Mouse (Mus musculus): Measurements from ENCODE around the gene Gm29427. TPM values are rescaled to one million over a fixed set of nuclear protein-coding genes. Genes with fewer than 3 reads are reported as not detected.

Gm29427 gene
- polyA plus RNA-seq, 1 experiment from 2014 or later = not detected

DNA sequence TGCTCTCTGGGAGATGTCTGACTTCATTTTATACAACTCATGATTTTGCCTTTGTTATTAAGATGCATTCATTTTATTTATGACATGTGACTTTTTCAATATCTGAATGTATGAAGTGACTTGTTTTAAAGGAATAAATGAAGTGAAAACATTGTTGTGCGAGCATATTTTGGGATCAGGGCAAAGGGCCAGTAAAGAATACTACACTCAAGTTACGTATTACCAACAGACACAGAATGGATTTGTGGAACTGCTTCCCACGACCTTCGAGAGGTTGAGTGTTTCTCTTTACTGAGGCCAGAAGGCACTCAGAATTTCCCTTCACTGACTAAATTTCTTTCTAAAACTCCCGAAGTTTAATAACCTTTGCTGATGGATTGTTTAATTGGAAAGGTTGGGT lies 8.6 kb upstream of the Gm29427 start:
- H3K4me3 ChIP-seq (ENCODE audit: low read depth, low read length) = no peak overlapping the region
- WGBS = 93% methylated on average over 5 of the region's 5 CpGs
- H3K9me3 ChIP-seq (replicated peaks; ENCODE audit: control insufficient read depth, low read length, poor library complexity, severe bottlenecking) = no peaks in the 10 kb centered on the region

DNA sequence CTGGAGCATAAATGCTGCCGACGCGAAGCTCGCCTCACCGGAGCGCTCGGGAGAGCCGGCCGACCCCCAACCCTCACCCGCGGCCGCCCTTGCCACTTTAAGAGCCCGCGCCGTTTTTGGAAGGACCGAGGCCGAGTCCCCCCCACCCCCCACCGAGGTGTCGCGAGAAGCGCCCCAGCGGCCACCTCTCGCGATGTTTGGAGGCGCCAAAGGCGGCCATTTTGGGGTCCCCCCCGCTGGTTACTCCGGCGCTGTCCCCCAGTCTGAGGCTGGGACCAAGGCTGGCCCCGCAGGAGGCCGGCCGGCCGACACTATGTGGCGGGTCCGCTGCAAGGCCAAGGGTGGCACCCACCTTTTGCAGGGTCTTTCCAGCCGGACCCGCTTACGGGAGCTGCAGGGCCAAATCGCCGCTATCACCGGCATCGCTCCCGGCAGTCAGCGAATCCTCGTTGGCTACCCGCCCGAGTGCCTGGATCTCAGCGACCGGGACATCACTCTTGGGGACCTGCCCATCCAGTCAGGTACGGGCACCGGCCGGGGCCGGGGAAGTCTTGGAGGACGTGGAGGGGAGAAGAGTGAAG lies 1.8 kb upstream of the Gm29427 start, which contains the start of gene Yod1:
Yod1 (plus strand) TSS at position 37 of the 581 bp plus-strand sequence.
- peak within 1 kb of the TSS; percentile 96 for H3K4me2 ChIP-seq (ENCODE audit: low read length)
- WGBS = 0% methylated on average over 54 of the region's 54 CpGs
- ATAC-seq = peak; percentile 55
- peak within 1 kb of the TSS; percentile 98 for H3K4me3 ChIP-seq (ENCODE audit: low read depth, low read length)
- peak within 1 kb of the TSS; percentile 87 for H3K27ac ChIP-seq (ENCODE audit: low read length)
- no peaks in the 10 kb centered on the region for H3K27me3 ChIP-seq (ENCODE audit: control insufficient read depth, insufficient read depth, low read depth, low read length)
- peak within 1 kb of the TSS; percentile 100 for H3K9ac ChIP-seq (ENCODE audit: low read depth, low read length)
- peaks cover 30% of the 10 kb centered on the region for H3K4me1 ChIP-seq (ENCODE audit: control insufficient read depth, insufficient read depth, low read length)
- peaks cover 3% of the 10 kb centered on the region; the same call in 1 of the 2 replicates for H3K36me3 ChIP-seq (ENCODE audit: control insufficient read depth, insufficient read depth, low read length)
- H3K9me3 ChIP-seq (replicated peaks; ENCODE audit: control insufficient read depth, low read length, poor library complexity, severe bottlenecking) = no peaks in the 10 kb centered on the region

More for the DNA sequence above, 8.6 kb upstream of the Gm29427 start:
- ATAC-seq = no peak
- Histone ChIP-seq H3K4me1 (ENCODE audit: control insufficient read depth, insufficient read depth, low read length) (peaks cover 9% of the 10 kb centered on the region), H3K4me2 (ENCODE audit: low read length) (no peak overlapping the region), H3K27ac (ENCODE audit: low read length) (no peak overlapping the region), H3K27me3 (ENCODE audit: control insufficient read depth, insufficient read depth, low read depth, low read length) (no peaks in the 10 kb centered on the region), H3K36me3 (ENCODE audit: control insufficient read depth, insufficient read depth, low read length) (peaks cover under 1% of the 10 kb centered on the region; the same call in 1 of the 2 replicates), H3K9ac (ENCODE audit: low read depth, low read length) (no peak overlapping the region)

DNA sequence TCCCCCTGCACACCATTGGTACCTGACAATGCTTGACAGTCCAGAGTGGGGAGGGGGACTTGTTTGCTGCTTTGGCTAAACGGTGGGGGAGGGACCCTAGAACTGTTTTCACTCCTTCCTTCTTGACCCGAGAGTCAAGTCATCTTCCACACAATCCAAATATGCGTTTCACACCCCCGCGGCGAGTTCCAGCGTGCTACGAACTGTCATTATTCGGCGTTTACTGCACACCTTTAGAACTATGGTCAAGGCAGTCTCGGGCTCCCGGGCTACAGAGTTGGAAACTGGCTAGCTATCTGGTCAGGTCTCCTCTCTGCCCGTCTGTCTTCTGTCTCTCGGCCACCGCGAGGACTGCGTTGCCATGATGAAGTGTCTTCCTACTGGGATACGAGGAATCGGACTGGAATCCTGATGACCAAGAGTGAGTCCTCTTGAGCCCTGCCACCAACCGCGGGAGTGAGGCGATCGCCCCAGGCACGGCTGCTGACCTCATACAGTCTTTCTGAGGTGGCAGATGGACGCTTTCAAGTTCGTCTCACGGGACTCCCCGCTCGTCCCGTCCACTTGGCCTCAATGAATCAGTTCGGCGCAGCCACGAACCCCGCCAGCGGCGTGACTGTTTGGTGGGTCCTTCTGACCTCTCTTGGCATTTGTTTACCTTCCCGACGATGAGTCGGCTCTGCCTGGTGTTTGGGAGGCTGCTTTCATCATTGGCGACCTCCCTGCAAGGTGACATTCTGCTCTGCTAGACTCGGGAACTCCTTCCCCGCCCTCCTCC lies 1.1 kb upstream of the Gm29427 start:
- H3K27ac ChIP-seq (ENCODE audit: low read length) = peak overlapping the region; percentile 87
- WGBS = under 1% methylated on average over 42 of the region's 42 CpGs

DNA sequence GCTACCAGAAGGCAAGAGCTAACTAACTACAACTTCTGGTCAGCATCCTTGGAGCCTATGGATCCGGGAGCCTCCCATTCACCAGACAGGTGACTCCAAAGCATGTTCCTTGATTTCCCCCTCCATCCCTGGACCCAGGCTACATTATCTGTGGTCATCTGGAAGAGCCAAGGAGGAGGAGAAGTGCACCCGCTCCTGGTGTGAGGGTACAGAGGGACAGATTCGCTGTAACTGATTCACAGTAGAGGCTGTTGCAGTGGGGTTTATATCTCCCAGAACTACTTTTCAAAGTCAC lies 566 bp upstream of the Gm29427 start:
- Histone ChIP-seq H3K27ac (ENCODE audit: low read length) (peak overlapping the region; percentile 87), H3K4me3 (ENCODE audit: low read depth, low read length) (peak overlapping the region; percentile 98), H3K27me3 (ENCODE audit: control insufficient read depth, insufficient read depth, low read depth, low read length) (no peaks in the 10 kb centered on the region), H3K4me2 (ENCODE audit: low read length) (peak overlapping the region; percentile 96), H3K9me3 (replicated peaks; ENCODE audit: control insufficient read depth, low read length, poor library complexity, severe bottlenecking) (no peaks in the 10 kb centered on the region), H3K9ac (ENCODE audit: low read depth, low read length) (peak overlapping the region; percentile 100), H3K4me1 (ENCODE audit: control insufficient read depth, insufficient read depth, low read length) (peaks cover 30% of the 10 kb centered on the region), H3K36me3 (ENCODE audit: control insufficient read depth, insufficient read depth, low read length) (peaks cover 3% of the 10 kb centered on the region; the same call in 1 of the 2 replicates)
- ATAC-seq = peak; percentile 30
- WGBS = 3% methylated on average over 3 of the region's 3 CpGs

More for the DNA sequence above, 1.1 kb upstream of the Gm29427 start:
- Histone ChIP-seq H3K36me3 (ENCODE audit: control insufficient read depth, insufficient read depth, low read length) (peaks cover 3% of the 10 kb centered on the region; the same call in 1 of the 2 replicates), H3K4me2 (ENCODE audit: low read length) (peak overlapping the region; percentile 96), H3K27me3 (ENCODE audit: control insufficient read depth, insufficient read depth, low read depth, low read length) (no peaks in the 10 kb centered on the region), H3K4me3 (ENCODE audit: low read depth, low read length) (peak overlapping the region; percentile 98), H3K9me3 (replicated peaks; ENCODE audit: control insufficient read depth, low read length, poor library complexity, severe bottlenecking) (no peaks in the 10 kb centered on the region), H3K9ac (ENCODE audit: low read depth, low read length) (peak overlapping the region; percentile 100), H3K4me1 (ENCODE audit: control insufficient read depth, insufficient read depth, low read length) (peaks cover 30% of the 10 kb centered on the region)
- peak; percentile 23 for ATAC-seq

DNA sequence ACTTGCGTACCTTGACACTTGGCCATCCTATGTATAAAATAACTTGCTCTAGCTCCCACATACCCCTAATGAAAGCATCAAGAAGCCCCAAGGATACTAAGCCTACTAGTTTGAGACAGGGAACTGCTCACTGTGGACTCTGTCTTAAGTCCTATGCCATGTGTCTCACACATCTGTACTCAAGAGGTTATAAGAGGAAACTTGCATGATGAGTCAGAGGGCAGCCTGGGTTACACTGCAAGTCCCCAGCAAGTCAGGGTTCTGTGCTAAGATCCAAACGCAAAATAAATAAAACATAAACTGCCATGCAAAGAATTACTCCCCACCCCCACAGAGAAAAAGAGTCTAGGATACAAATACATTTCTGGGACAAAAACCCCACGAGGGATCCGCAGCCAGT lies 1.6 kb downstream of the Gm29427 start:
- Histone ChIP-seq H3K4me3 (ENCODE audit: low read depth, low read length) (no peak overlapping the region), H3K27ac (ENCODE audit: low read length) (no peak overlapping the region), H3K27me3 (ENCODE audit: control insufficient read depth, insufficient read depth, low read depth, low read length) (no peaks in the 10 kb centered on the region), H3K4me1 (ENCODE audit: control insufficient read depth, insufficient read depth, low read length) (peaks cover 19% of the 10 kb centered on the region), H3K9me3 (replicated peaks; ENCODE audit: control insufficient read depth, low read length, poor library complexity, severe bottlenecking) (no peaks in the 10 kb centered on the region), H3K4me2 (ENCODE audit: low read length) (no peak overlapping the region), H3K9ac (ENCODE audit: low read depth, low read length) (no peak overlapping the region), H3K36me3 (ENCODE audit: control insufficient read depth, insufficient read depth, low read length) (peaks cover 3% of the 10 kb centered on the region; the same call in 1 of the 2 replicates)
- no peak for ATAC-seq
- WGBS = 78% methylated on average over 4 of the region's 4 CpGs

DNA sequence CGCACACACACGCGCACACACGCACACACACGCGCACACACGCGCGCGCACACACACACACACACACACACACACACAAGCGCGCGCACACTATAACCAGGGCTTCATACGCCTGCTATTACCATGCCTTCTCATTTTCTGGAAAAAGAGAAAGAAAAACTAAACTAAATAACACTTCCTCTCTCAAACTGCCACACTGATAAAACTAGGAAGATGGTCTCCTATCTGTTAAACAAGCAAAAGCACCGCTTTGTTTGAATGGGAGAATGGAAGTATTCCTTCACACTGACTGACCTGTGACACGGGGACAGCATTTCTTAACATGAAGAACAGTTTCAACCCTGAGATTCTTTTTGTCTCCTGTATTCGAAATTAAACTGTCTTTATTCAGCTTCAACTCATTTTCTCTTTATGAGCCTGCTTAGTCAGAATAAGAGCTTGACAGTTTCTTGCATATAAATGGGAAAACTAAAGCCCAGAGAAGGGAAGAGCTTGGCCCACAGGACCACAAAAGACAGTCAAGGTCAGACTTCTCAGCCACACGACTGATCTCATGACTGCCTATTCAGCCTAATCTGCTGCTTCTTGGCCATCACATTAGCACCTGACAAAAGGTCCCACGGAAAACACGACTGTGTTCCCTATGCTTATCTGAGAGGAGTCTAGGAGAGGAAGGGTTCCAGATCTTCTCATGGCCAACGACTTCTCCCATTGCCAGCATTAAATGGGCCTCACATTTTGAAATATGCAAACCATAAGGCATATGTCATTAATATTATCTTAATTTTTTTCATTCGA lies 5.1 kb downstream of the Gm29427 start:
- H3K27ac ChIP-seq (ENCODE audit: low read length) = no peak overlapping the region
- no peak overlapping the region for H3K4me3 ChIP-seq (ENCODE audit: low read depth, low read length)
- no peak overlapping the region for H3K4me2 ChIP-seq (ENCODE audit: low read length)
- H3K9ac ChIP-seq (ENCODE audit: low read depth, low read length) = no peak overlapping the region
- H3K4me1 ChIP-seq (ENCODE audit: control insufficient read depth, insufficient read depth, low read length) = peaks cover 10% of the 10 kb centered on the region
- no peak for ATAC-seq
- WGBS = 86% methylated on average over 22 of the region's 22 CpGs
- no peaks in the 10 kb centered on the region for H3K9me3 ChIP-seq (replicated peaks; ENCODE audit: control insufficient read depth, low read length, poor library complexity, severe bottlenecking)
- H3K27me3 ChIP-seq (ENCODE audit: control insufficient read depth, insufficient read depth, low read depth, low read length) = no peaks in the 10 kb centered on the region
- H3K36me3 ChIP-seq (ENCODE audit: control insufficient read depth, insufficient read depth, low read length) = peaks cover 20% of the 10 kb centered on the region

DNA sequence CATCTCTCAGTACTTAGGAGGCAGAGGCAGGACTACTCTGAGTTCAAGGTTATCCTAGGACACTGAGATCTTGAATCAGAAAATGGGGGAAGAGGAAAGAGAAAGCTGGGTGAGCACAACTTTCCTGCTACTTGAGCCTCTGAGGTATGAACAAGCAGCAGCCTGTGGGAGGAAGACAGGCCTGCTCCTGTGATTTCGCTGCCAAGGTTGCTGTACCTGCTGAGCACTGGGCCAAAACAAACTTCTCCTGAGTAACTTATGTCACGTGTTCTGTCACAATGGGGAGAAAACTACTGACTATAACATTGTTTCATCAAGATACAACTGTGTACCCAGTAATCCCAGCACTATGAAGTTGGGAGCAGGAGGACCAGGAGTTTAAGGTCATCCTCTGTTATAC lies 12.0 kb downstream of the Gm29427 start:
- no peak overlapping the region for H3K4me2 ChIP-seq (ENCODE audit: low read length)
- no peak overlapping the region for H3K4me3 ChIP-seq (ENCODE audit: low read depth, low read length)
- no peak overlapping the region for H3K9ac ChIP-seq (ENCODE audit: low read depth, low read length)
- no peaks in the 10 kb centered on the region for H3K9me3 ChIP-seq (replicated peaks; ENCODE audit: control insufficient read depth, low read length, poor library complexity, severe bottlenecking)
- WGBS = 74% methylated on average over 2 of the region's 2 CpGs
- H3K27ac ChIP-seq (ENCODE audit: low read length) = no peak overlapping the region
- H3K36me3 ChIP-seq (ENCODE audit: control insufficient read depth, insufficient read depth, low read length) = peaks cover 43% of the 10 kb centered on the region
- ATAC-seq = no peak
- no peaks in the 10 kb centered on the region for H3K4me1 ChIP-seq (ENCODE audit: control insufficient read depth, insufficient read depth, low read length)
- H3K27me3 ChIP-seq (ENCODE audit: control insufficient read depth, insufficient read depth, low read depth, low read length) = no peaks in the 10 kb centered on the region

DNA sequence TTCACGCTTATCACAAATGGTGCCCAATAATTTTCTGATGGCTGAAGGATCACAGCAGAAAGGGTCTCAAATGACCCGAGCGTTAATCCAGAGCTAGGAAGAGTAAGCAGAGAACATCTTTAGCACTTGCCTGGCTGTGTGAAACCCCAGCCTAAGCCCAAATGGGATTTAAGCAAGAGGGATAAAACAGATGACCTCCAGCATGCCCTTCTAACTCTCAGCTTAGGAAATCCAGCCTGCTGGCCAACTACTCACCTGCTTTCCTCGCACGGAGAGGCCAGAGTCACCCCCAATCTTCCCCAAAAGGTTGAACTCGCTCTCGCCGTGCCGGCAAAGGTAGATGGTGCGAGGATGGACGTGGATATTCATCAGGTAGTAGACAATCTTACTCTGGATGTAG lies 13.6 kb downstream of the Gm29427 start:
- H3K4me3 ChIP-seq (ENCODE audit: low read depth, low read length) = no peak overlapping the region
- H3K4me1 ChIP-seq (ENCODE audit: control insufficient read depth, insufficient read depth, low read length) = no peaks in the 10 kb centered on the region
- peaks cover 40% of the 10 kb centered on the region for H3K36me3 ChIP-seq (ENCODE audit: control insufficient read depth, insufficient read depth, low read length)
- no peaks in the 10 kb centered on the region for H3K27me3 ChIP-seq (ENCODE audit: control insufficient read depth, insufficient read depth, low read depth, low read length)
- 94% methylated on average over 11 of the region's 11 CpGs for WGBS
- ATAC-seq = no peak
- H3K9ac ChIP-seq (ENCODE audit: low read depth, low read length) = no peak overlapping the region
- no peaks in the 10 kb centered on the region for H3K9me3 ChIP-seq (replicated peaks; ENCODE audit: control insufficient read depth, low read length, poor library complexity, severe bottlenecking)
- H3K4me2 ChIP-seq (ENCODE audit: low read length) = no peak overlapping the region
- no peak overlapping the region for H3K27ac ChIP-seq (ENCODE audit: low read length)
